Comparison of ENCODE assay signal across 9 mouse cellular contexts in genomic region chr6:88189312-88190042, GRCm38 (mm10). TPM values are rescaled to one million over a fixed set of nuclear protein-coding genes. Genes with fewer than 3 reads are reported as not detected.
DNase-seq lines count a peak whose midpoint lies in the region; ATAC-seq lines count a peak whose summit lies in the region.
"Had no signal": no experiment of that assay in that cellular context is flagged by ENCODE, and none has a peak within 500 bp of the region (broad histone marks: within the 10 kb centered on the region; RNA-seq: fewer than 3 reads in every experiment).

No protein-coding gene starts in this region.

- peak overlapping the region; percentile 50 for H3K4me3 ChIP-seq in embryonic facial prominence, embryonic 13.5 days
- peak overlapping the region; percentile 52 for H3K4me3 ChIP-seq in heart, embryonic 11.5 days (ENCODE audit: low read depth, low read length)
- peak overlapping the region; percentile 50 for H3K4me3 ChIP-seq in kidney, embryonic 14.5 days (ENCODE audit: low read length)
- H3K4me3 ChIP-seq in limb, embryonic 13.5 days = peak overlapping the region; percentile 53
- H3K4me3 ChIP-seq in midbrain, embryonic 14.5 days (replicated peaks; ENCODE audit: low read depth, low read length) = peak overlapping the region; percentile 39

- peak; percentile 22 for DNase-seq in A20 (ENCODE audit: low read depth, low spot score)
- peak; percentile 83 to 86 for DNase-seq in adrenal gland, postnatal 36 days
- DNase-seq in midbrain, embryonic 14.5 days = peak; percentile 91
- peak; percentile 39 to 50 for DNase-seq in spleen, postnatal 14 days (ENCODE audit: low spot score in 2 of 2)

- H3K36me3 ChIP-seq in embryonic facial prominence, embryonic 13.5 days = no peaks in the 10 kb centered on the region; the same call in 1 of the 2 replicates
- H3K36me3 ChIP-seq in heart, embryonic 11.5 days (ENCODE audit: control insufficient read depth, insufficient read depth, low read length) = no peaks in the 10 kb centered on the region
- no peaks in the 10 kb centered on the region for H3K36me3 ChIP-seq in kidney, embryonic 14.5 days (ENCODE audit: control insufficient read depth, insufficient read depth, low read length)
- no peaks in the 10 kb centered on the region for H3K36me3 ChIP-seq in limb, embryonic 13.5 days
- no peaks in the 10 kb centered on the region for H3K36me3 ChIP-seq in midbrain, embryonic 14.5 days (ENCODE audit: control insufficient read depth, insufficient read depth, low read length)

- H3K9me3 ChIP-seq in embryonic facial prominence, embryonic 13.5 days = no peaks in the 10 kb centered on the region
- no peaks in the 10 kb centered on the region for H3K9me3 ChIP-seq in heart, embryonic 11.5 days (replicated peaks; ENCODE audit: control insufficient read depth, low read length)
- no peaks in the 10 kb centered on the region for H3K9me3 ChIP-seq in kidney, embryonic 14.5 days (ENCODE audit: control insufficient read depth, low read length)
- H3K9me3 ChIP-seq in limb, embryonic 13.5 days = no peaks in the 10 kb centered on the region
- H3K9me3 ChIP-seq in midbrain, embryonic 14.5 days (ENCODE audit: control insufficient read depth, low read length) = no peaks in the 10 kb centered on the region

- peak overlapping the region; percentile 83 for H3K4me2 ChIP-seq in embryonic facial prominence, embryonic 13.5 days
- H3K4me2 ChIP-seq in heart, embryonic 11.5 days = peak overlapping the region; percentile 78
- H3K4me2 ChIP-seq in kidney, embryonic 14.5 days (replicated peaks; ENCODE audit: low read depth, low read length) = peak overlapping the region; percentile 82
- H3K4me2 ChIP-seq in limb, embryonic 13.5 days (replicated peaks) = peak overlapping the region; percentile 92
- peak overlapping the region; percentile 68 for H3K4me2 ChIP-seq in midbrain, embryonic 14.5 days (ENCODE audit: low read length)

- peak overlapping the region; percentile 55 for H3K9ac ChIP-seq in embryonic facial prominence, embryonic 13.5 days
- no peak overlapping the region for H3K9ac ChIP-seq in heart, embryonic 11.5 days (ENCODE audit: low read depth, low read length)
- H3K9ac ChIP-seq in kidney, embryonic 14.5 days (ENCODE audit: low read depth, low read length) = peak overlapping the region; percentile 23; the same call in 1 of the 2 replicates
- H3K9ac ChIP-seq in limb, embryonic 13.5 days = peak overlapping the region; percentile 43; the same call in 1 of the 2 replicates
- peak overlapping the region; percentile 39 for H3K9ac ChIP-seq in midbrain, embryonic 14.5 days (replicated peaks; ENCODE audit: low read length)

- ATAC-seq in embryonic facial prominence, embryonic 13.5 days (ENCODE audit: insufficient number of reproducible peaks, insufficient read depth, low FRiP score, low TSS enrichment, low read depth) = peak; percentile 33; the same call in 1 of the 2 replicates
- peak; percentile 56 for ATAC-seq in heart, embryonic 11.5 days (replicated peaks; ENCODE audit: insufficient number of reproducible peaks, low FRiP score, low TSS enrichment)
- peak; percentile 68 for ATAC-seq in kidney, embryonic 14.5 days (ENCODE audit: low FRiP score, low TSS enrichment)
- peak; percentile 63 for ATAC-seq in limb, embryonic 13.5 days (ENCODE audit: low FRiP score, low read depth)
- peak; percentile 84 for ATAC-seq in midbrain, embryonic 14.5 days (ENCODE audit: low FRiP score, low TSS enrichment)
- ATAC-seq: Patski had no signal

- H3K4me1 ChIP-seq in embryonic facial prominence, embryonic 13.5 days = peaks cover 33% of the 10 kb centered on the region
- peaks cover 13% of the 10 kb centered on the region for H3K4me1 ChIP-seq in heart, embryonic 11.5 days (ENCODE audit: control insufficient read depth, insufficient read depth, low read length)
- H3K4me1 ChIP-seq in kidney, embryonic 14.5 days (ENCODE audit: control insufficient read depth, insufficient read depth, low read length) = peaks cover 14% of the 10 kb centered on the region; the same call in 1 of the 2 replicates
- peaks cover 22% of the 10 kb centered on the region for H3K4me1 ChIP-seq in limb, embryonic 13.5 days
- peaks cover 20% of the 10 kb centered on the region; the same call in 1 of the 2 replicates for H3K4me1 ChIP-seq in midbrain, embryonic 14.5 days (ENCODE audit: control insufficient read depth, insufficient read depth, low read length)

- WGBS in embryonic facial prominence, embryonic 13.5 days = under 1% methylated on average over 55 of the region's 56 CpGs
- WGBS in heart, embryonic 11.5 days (ENCODE audit: insufficient replicate concordance) = 1% methylated on average over 56 of the region's 56 CpGs
- WGBS in kidney, embryonic 14.5 days = 1% methylated on average over 56 of the region's 56 CpGs
- WGBS in limb, embryonic 13.5 days = 2% methylated on average over 56 of the region's 56 CpGs
- under 1% methylated on average over 56 of the region's 56 CpGs for WGBS in midbrain, embryonic 14.5 days

- peaks cover 82% of the 10 kb centered on the region for H3K27me3 ChIP-seq in embryonic facial prominence, embryonic 13.5 days
- H3K27me3 ChIP-seq in heart, embryonic 11.5 days (ENCODE audit: control insufficient read depth, insufficient read depth, low read length) = peaks cover 69% of the 10 kb centered on the region
- H3K27me3 ChIP-seq in kidney, embryonic 14.5 days (ENCODE audit: control insufficient read depth, insufficient read depth, low read length) = peaks cover 69% of the 10 kb centered on the region
- H3K27me3 ChIP-seq in limb, embryonic 13.5 days = peaks cover 88% of the 10 kb centered on the region
- peaks cover 69% of the 10 kb centered on the region for H3K27me3 ChIP-seq in midbrain, embryonic 14.5 days (ENCODE audit: control insufficient read depth, insufficient read depth, low read length)
- H3K27me3 ChIP-seq: Patski had no signal

- H3K27ac ChIP-seq in embryonic facial prominence, embryonic 13.5 days = no peak overlapping the region
- no peak overlapping the region for H3K27ac ChIP-seq in heart, embryonic 11.5 days (ENCODE audit: low read depth, low read length)
- H3K27ac ChIP-seq in kidney, embryonic 14.5 days (ENCODE audit: low read depth, low read length) = no peak overlapping the region
- H3K27ac ChIP-seq in limb, embryonic 13.5 days = no peak overlapping the region
- peak overlapping the region; percentile 63 for H3K27ac ChIP-seq in midbrain, embryonic 14.5 days (replicated peaks; ENCODE audit: low read depth, low read length)

RNA-seq across cellular contexts. Expression of gene Gata2, which starts 4.2 kb away (rescaled TPM):
- total RNA-seq in adrenal gland, postnatal 36 days (2021) = 10 to 100 TPM; 21.0 to 21.1 TPM
- 54.9 and 81.7 TPM in 2 replicates for polyA plus RNA-seq in embryonic facial prominence, embryonic 13.5 days (2015; fragmentation: Nextera tagmentation; extraction: Ambion mirVana)
- 14.3 and 14.5 TPM in 2 replicates for polyA plus RNA-seq in heart, embryonic 11.5 days (2014; fragmentation: Nextera tagmentation; extraction: Ambion mirVana)
- polyA plus RNA-seq in kidney, embryonic 14.5 days (2014; fragmentation: Nextera tagmentation; extraction: Ambion mirVana) = 27.2 and 44.6 TPM in 2 replicates
- 11.9 and 12.0 TPM in 2 replicates for polyA plus RNA-seq in limb, embryonic 13.5 days (2015; fragmentation: Nextera tagmentation; extraction: Ambion mirVana)
- 15.4 and 23.0 TPM in 2 replicates for polyA plus RNA-seq in midbrain, embryonic 14.5 days (2014; fragmentation: Nextera tagmentation; extraction: Ambion mirVana)

RNA-seq across cellular contexts. Expression of gene Dnajb8, which starts 32.6 kb away (rescaled TPM):
- not detected for total RNA-seq in adrenal gland, postnatal 36 days (2021)
- polyA plus RNA-seq in embryonic facial prominence, embryonic 13.5 days (2015; fragmentation: Nextera tagmentation; extraction: Ambion mirVana) = not detected in 2 replicates
- not detected in 2 replicates for polyA plus RNA-seq in heart, embryonic 11.5 days (2014; fragmentation: Nextera tagmentation; extraction: Ambion mirVana)
- not detected in 2 replicates for polyA plus RNA-seq in kidney, embryonic 14.5 days (2014; fragmentation: Nextera tagmentation; extraction: Ambion mirVana)
- not detected in 2 replicates for polyA plus RNA-seq in limb, embryonic 13.5 days (2015; fragmentation: Nextera tagmentation; extraction: Ambion mirVana)
- polyA plus RNA-seq in midbrain, embryonic 14.5 days (2014; fragmentation: Nextera tagmentation; extraction: Ambion mirVana) = not detected in 2 replicates
- polyA plus RNA-seq: Patski had no signal

Comparison
In these comparisons a context has a peak if more than half of its experiments do, and no peak if none do; other contexts are left out.
1. DNase-seq: peak in every context shown above with its lines; median percentile 91 in midbrain, embryonic 14.5 days; 84 in adrenal gland, postnatal 36 days; 44 in spleen, postnatal 14 days; 22 in A20.
2. ATAC-seq: peak in every context shown above with its lines; median percentile 84 in midbrain, embryonic 14.5 days; 68 in kidney, embryonic 14.5 days; 63 in limb, embryonic 13.5 days; 56 in heart, embryonic 11.5 days; 33 in embryonic facial prominence, embryonic 13.5 days.